In the genomic region with DNA sequence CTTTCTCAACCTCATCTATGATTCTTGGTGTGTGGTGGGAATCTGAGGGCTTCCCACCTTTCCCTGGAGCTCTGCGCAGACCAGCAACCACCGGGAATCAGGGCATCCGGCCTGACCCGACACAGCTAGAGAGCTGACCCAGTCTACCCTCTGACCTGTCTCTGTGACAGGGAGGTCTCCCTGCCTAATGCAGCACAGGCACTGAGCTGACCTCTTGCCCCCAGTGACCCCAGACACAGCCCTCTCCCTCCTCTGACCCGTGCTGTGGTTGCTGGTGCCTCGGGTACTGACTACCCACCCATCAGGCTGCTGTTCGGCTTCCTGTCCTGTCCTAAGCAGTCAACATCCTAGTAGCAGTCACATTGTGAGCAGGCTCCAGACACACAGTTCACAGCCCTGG, we compare ENCODE assay signal across 15 mouse cellular contexts. TPM values are rescaled to one million over a fixed set of nuclear protein-coding genes. Genes with fewer than 3 reads are reported as not detected.
DNase-seq lines count a peak whose midpoint lies in the region; ATAC-seq and TF ChIP-seq lines count a peak whose summit lies in the region.
"Had no signal": no experiment of that assay in that cellular context is flagged by ENCODE, and none has a peak within 500 bp of the region (broad histone marks: within the 10 kb centered on the region; RNA-seq: fewer than 3 reads in every experiment).

No protein-coding gene starts in this region.

- H3K36me3 ChIP-seq in forebrain, embryonic 10.5 days (replicated peaks) = peaks cover 79% of the 10 kb centered on the region
- H3K36me3 ChIP-seq in forebrain, postnatal 0 days (ENCODE audit: insufficient read depth) = peaks cover 74% of the 10 kb centered on the region
- peaks cover 51% of the 10 kb centered on the region for H3K36me3 ChIP-seq in hindbrain, embryonic 12.5 days
- H3K36me3 ChIP-seq in midbrain, embryonic 14.5 days (ENCODE audit: control insufficient read depth, insufficient read depth, low read length) = peaks cover 76% of the 10 kb centered on the region

- 39% methylated on average over 7 of the region's 7 CpGs for WGBS in forebrain, embryonic 10.5 days
- 55% methylated on average over 7 of the region's 7 CpGs for WGBS in forebrain, postnatal 0 days
- 19% methylated on average over 7 of the region's 7 CpGs for WGBS in hindbrain, embryonic 12.5 days
- WGBS in midbrain, embryonic 14.5 days = 34% methylated on average over 7 of the region's 7 CpGs
- WGBS in cerebellum, adult 2 months = 69% methylated on average over 7 of the region's 7 CpGs

- H3K9ac ChIP-seq in forebrain, postnatal 0 days = no peak overlapping the region
- H3K9ac ChIP-seq in hindbrain, embryonic 12.5 days = 0 out of 2 replicates have a peak overlapping the region, but pooled peaks have one; percentile 18
- no peak overlapping the region; the same call in 1 of the 2 replicates for H3K9ac ChIP-seq in midbrain, embryonic 14.5 days (replicated peaks; ENCODE audit: low read length)
- H3K9ac ChIP-seq: heart, embryonic 15.5 days had no signal

- no peak overlapping the region for H3K4me2 ChIP-seq in forebrain, postnatal 0 days (ENCODE audit: low read depth)
- no peak overlapping the region for H3K4me2 ChIP-seq in hindbrain, embryonic 12.5 days (replicated peaks)
- no peak overlapping the region for H3K4me2 ChIP-seq in midbrain, embryonic 14.5 days (ENCODE audit: low read length)
- H3K4me2 ChIP-seq: heart, embryonic 15.5 days had no signal

- peak overlapping the region; percentile 4; the same call in 1 of the 2 replicates for H3K4me3 ChIP-seq in forebrain, embryonic 10.5 days
- H3K4me3 ChIP-seq in forebrain, postnatal 0 days (ENCODE audit: low read depth, low read length) = no peak overlapping the region
- no peak overlapping the region for H3K4me3 ChIP-seq in hindbrain, embryonic 12.5 days
- H3K4me3 ChIP-seq in midbrain, embryonic 14.5 days (replicated peaks; ENCODE audit: low read depth, low read length) = no peak overlapping the region
- H3K4me3 ChIP-seq in cerebellum, adult 2 months (replicated peaks; ENCODE audit: insufficient read depth, low read depth, low read length) = no peak overlapping the region
- H3K4me3 ChIP-seq: heart, embryonic 15.5 days had no signal

- no peak for DNase-seq in forebrain, embryonic 10.5 days (ENCODE audit: extremely low spot score, low spot score)
- DNase-seq in forebrain, postnatal 0 days = no peak
- peak; percentile 78 for DNase-seq in embryo, embryonic 9.5 days (ENCODE audit: extremely low spot score)
- no peak for DNase-seq in midbrain, embryonic 14.5 days
- no peak for DNase-seq in kidney, postnatal 25 days
- DNase-seq in cerebellum, adult 2 months = no peak
- DNase-seq in thymus, postnatal 4 days = no peak
- DNase-seq: adrenal gland, adult 2 months; cerebellum, adult 8-10 months; lung, adult 18-20 months; spleen, adult 18-20 months; thymus, postnatal 25 days had no signal

- H3K27me3 ChIP-seq in forebrain, embryonic 10.5 days (ENCODE audit: poor library complexity, severe bottlenecking) = no peaks in the 10 kb centered on the region
- no peaks in the 10 kb centered on the region for H3K27me3 ChIP-seq in forebrain, postnatal 0 days (ENCODE audit: insufficient read depth, low read length)
- no peaks in the 10 kb centered on the region for H3K27me3 ChIP-seq in hindbrain, embryonic 12.5 days
- H3K27me3 ChIP-seq in midbrain, embryonic 14.5 days (ENCODE audit: control insufficient read depth, insufficient read depth, low read length) = no peaks in the 10 kb centered on the region
- H3K27me3 ChIP-seq in cerebellum, adult 2 months (ENCODE audit: control insufficient read depth, insufficient read depth, low read length) = no peaks in the 10 kb centered on the region
- H3K27me3 ChIP-seq: heart, embryonic 15.5 days had no signal

- TF ChIP-seq CTCF in forebrain, postnatal 0 days (IDR thresholded peaks at IDR 0.05; ENCODE audit: low read depth) = no peak
- TF ChIP-seq CTCF in cerebellum, adult 2 months (IDR thresholded peaks at IDR 0.05; ENCODE audit: borderline replicate concordance, insufficient read depth, low read depth, low read length) = no peak

- no peak for ATAC-seq in forebrain, postnatal 0 days
- no peak for ATAC-seq in hindbrain, embryonic 12.5 days (ENCODE audit: low FRiP score)
- ATAC-seq in midbrain, embryonic 14.5 days (ENCODE audit: low FRiP score, low TSS enrichment) = no peak
- ATAC-seq: inflammation-experienced regulatory T-cells, adult 6 months had no signal

- H3K4me1 ChIP-seq in forebrain, embryonic 10.5 days = peaks cover 91% of the 10 kb centered on the region
- H3K4me1 ChIP-seq in forebrain, postnatal 0 days (ENCODE audit: insufficient read depth) = peaks cover 15% of the 10 kb centered on the region
- peaks cover 70% of the 10 kb centered on the region for H3K4me1 ChIP-seq in hindbrain, embryonic 12.5 days
- peaks cover 45% of the 10 kb centered on the region for H3K4me1 ChIP-seq in midbrain, embryonic 14.5 days (ENCODE audit: control insufficient read depth, insufficient read depth, low read length)
- H3K4me1 ChIP-seq in cerebellum, adult 2 months (ENCODE audit: control insufficient read depth, insufficient read depth, low read length) = no peaks in the 10 kb centered on the region

- H3K27ac ChIP-seq in forebrain, embryonic 10.5 days = peak overlapping the region; percentile 98
- H3K27ac ChIP-seq in forebrain, postnatal 0 days (ENCODE audit: low read depth, low read length) = no peak overlapping the region
- 0 out of 2 replicates have a peak overlapping the region, but pooled peaks have one; percentile 99 for H3K27ac ChIP-seq in hindbrain, embryonic 12.5 days
- H3K27ac ChIP-seq in midbrain, embryonic 14.5 days (replicated peaks; ENCODE audit: low read depth, low read length) = peak overlapping the region; percentile 99; the same call in 1 of the 2 replicates
- no peak overlapping the region for H3K27ac ChIP-seq in cerebellum, adult 2 months (ENCODE audit: insufficient read depth, low read length)
- H3K27ac ChIP-seq: heart, embryonic 15.5 days had no signal

- TF ChIP-seq POLR2A in cerebellum, adult 2 months (IDR thresholded peaks at IDR 0.05; ENCODE audit: borderline replicate concordance, insufficient read depth, low read length) = no peak

- no peaks in the 10 kb centered on the region for H3K9me3 ChIP-seq in forebrain, embryonic 10.5 days
- H3K9me3 ChIP-seq in forebrain, postnatal 0 days (ENCODE audit: low read length) = no peaks in the 10 kb centered on the region
- H3K9me3 ChIP-seq in hindbrain, embryonic 12.5 days (replicated peaks) = no peaks in the 10 kb centered on the region
- H3K9me3 ChIP-seq in midbrain, embryonic 14.5 days (ENCODE audit: control insufficient read depth, low read length) = no peaks in the 10 kb centered on the region
- H3K9me3 ChIP-seq: heart, embryonic 15.5 days had no signal

RNA-seq across cellular contexts. Expression of gene Src, which starts 48.6 kb away (rescaled TPM):
- 19.2 and 19.6 TPM in 2 replicates for polyA plus RNA-seq in forebrain, embryonic 10.5 days (2016; fragmentation: Nextera tagmentation; extraction: Ambion mirVana)
- total RNA-seq in forebrain, postnatal 0 days (2014; rRNA removed) = 96.0 and 124 TPM in 2 replicates
- 22.8 and 29.1 TPM in 2 replicates for polyA plus RNA-seq in forebrain, postnatal 0 days (2015; fragmentation: Nextera tagmentation; extraction: Ambion mirVana)
- 33.6 and 35.1 TPM in 2 replicates for polyA plus RNA-seq in hindbrain, embryonic 12.5 days (2016; fragmentation: Nextera tagmentation; extraction: Ambion mirVana)
- 34.3 and 52.2 TPM in 2 replicates for polyA plus RNA-seq in midbrain, embryonic 14.5 days (2014; fragmentation: Nextera tagmentation; extraction: Ambion mirVana)
- polyA plus RNA-seq in cerebellum, adult 2 months (2012; rRNA removed) = 47.0 and 48.3 TPM in 2 replicates

Comparison
In these comparisons a context has a peak if more than half of its experiments do, and no peak if none do; other contexts are left out.
1. H3K27ac ChIP-seq: peak in forebrain, embryonic 10.5 days (single experiment), hindbrain, embryonic 12.5 days (single experiment) and midbrain, embryonic 14.5 days (single experiment); none in forebrain, postnatal 0 days (single experiment) and cerebellum, adult 2 months (single experiment).